Mouse (Mus musculus) brain, embryonic 18.5 days (tissue): ENCODE measurements around the gene Slc5a10.

Source experiments
- DNase-seq: peaks from one replicate; pipeline ENCODE4 v3.0.0-alpha.2; 2012; ENCODE audit warnings: low read depth, low spot score

The Slc5a10 gene

GRCm38 (mm10) chr11:61705581-61705980 lies 15.0 kb downstream of the Slc5a10 start:
- DNase-seq, result no peak

GRCm38 (mm10) chr11:61702494-61702893 lies 18.1 kb downstream of the Slc5a10 start:
- DNase-seq, result no peak

GRCm38 (mm10) chr11:61701696-61702095 lies 18.9 kb downstream of the Slc5a10 start:
- DNase-seq, result no peak

DNA sequence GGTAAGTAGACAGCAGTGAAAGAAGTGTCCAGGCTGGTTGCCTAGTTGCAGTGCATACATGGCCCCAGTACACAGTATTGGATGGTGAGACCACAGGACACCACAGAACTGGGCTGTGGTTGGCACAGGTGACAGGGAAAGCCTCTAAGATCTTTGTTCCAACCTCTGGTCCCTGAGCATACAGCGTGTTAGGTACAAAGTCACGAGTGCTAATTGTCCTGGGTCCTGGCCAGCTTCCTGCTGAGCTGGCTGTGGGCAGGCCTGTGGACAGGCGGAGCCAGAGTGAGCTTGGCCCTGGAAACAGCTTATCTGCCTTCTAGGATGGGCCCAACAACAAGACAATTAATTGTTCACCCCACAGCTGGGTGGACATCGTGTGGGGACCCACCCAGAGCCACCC lies 20.7 kb downstream of the Slc5a10 start:
- DNase-seq, result no peak

DNA sequence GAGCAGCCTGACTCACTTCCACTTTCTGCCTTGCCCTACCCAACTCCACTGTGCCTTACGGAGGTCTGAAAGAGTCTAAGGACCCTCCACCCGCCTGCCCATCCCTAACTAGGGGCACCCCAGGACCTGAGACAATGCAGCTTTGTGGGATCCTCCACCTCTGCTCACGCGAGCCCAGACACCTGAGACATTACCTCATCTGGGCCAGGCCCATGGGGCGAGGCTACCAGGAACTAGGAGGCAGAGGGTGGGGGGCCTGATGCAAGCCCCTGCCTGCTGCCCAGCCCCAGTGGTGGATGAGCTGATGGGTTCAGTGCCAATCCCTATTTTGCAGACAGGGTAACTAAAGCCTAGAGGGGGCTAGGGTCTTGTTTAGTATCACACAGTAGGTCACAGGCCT lies 21.2 kb downstream of the Slc5a10 start:
- DNase-seq, result no peak

- no peak for DNase-seq
Measured at GRCm38 (mm10) chr11:61698852-61699251, 21.8 kb downstream of the Slc5a10 start.

- no peak for DNase-seq
Measured at GRCm38 (mm10) chr11:61692996-61693395, 27.6 kb downstream of the Slc5a10 start.

GRCm38 (mm10) chr11:61687595-61687994 lies 33.0 kb downstream of the Slc5a10 start:
- no peak for DNase-seq

DNA sequence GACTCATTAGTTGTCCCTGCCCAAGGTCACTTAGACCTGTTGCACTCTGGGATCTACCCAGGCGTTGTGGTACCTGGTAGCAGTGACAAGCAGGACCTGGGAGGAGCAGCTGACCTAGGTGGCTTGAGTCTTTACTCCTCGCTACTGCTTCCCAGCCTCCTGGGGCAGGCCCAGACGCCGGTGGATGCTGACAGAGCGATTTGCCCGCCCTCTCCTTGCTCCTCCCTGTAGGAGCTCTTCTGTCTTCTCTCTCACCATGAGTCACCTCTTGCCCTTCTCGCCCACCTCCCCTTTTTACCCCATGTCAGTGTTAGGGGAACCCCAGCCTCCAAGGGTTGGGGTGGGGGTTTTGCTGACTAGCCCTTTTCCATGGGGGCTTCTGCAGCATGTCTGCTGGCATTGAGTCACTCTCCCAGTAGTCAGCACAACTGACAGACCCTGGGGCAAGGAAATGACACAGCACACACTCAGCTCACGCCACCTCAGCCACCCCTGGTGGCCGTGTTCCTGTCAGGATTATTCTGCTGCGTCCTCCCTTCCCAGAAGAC lies 33.6 kb downstream of the Slc5a10 start:
- DNase-seq, result no peak

DNA sequence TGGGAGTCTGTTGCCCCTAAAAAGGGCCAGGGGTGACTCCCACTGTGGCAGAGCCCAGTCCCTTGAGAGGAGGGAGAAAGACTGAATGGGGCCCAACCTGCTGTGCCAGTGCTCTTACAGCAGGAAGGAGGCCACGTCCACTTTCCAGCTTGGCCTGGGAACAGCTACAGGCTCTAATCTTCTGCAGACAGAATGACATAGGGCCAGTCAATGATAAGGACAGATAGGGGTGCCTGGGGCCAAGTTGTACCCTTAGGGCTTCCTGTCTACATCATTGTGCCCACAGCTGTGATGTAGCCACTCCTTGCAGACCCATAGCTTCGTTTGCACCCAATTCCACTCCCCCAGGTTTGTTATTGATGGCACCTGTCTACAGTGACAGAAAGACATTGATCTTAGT lies 34.5 kb downstream of the Slc5a10 start:
- DNase-seq, result no peak

DNA sequence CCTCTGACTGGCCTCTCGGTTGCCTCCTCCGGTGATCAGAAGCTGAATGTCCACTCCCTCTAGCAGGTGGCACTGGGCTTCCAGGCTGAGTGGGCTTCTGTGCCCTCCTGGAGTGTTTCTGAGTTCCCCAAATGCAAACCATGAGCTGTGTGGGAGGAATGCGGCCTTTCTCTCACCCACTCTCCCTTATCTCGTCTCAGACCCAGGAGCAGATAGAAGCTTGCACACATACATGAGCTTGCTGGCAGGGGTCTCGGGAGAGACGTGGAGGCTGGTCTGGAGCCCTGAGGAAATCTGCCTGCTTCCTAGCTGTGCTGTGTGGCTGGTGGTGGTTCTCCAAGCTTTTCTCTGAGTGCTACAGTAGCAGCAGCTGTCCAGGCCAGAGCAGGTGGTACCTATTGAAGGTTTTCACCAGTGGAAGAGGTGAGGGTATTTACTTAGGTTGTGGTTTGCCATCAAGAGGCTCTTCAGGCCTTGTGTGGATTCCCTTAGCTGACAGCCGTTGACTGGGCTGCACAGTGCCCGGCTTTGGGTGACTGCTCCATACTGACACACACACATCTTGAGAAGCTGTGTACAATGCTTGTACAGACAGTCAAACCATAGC lies 35.4 kb downstream of the Slc5a10 start:
- DNase-seq, result no peak

DNA sequence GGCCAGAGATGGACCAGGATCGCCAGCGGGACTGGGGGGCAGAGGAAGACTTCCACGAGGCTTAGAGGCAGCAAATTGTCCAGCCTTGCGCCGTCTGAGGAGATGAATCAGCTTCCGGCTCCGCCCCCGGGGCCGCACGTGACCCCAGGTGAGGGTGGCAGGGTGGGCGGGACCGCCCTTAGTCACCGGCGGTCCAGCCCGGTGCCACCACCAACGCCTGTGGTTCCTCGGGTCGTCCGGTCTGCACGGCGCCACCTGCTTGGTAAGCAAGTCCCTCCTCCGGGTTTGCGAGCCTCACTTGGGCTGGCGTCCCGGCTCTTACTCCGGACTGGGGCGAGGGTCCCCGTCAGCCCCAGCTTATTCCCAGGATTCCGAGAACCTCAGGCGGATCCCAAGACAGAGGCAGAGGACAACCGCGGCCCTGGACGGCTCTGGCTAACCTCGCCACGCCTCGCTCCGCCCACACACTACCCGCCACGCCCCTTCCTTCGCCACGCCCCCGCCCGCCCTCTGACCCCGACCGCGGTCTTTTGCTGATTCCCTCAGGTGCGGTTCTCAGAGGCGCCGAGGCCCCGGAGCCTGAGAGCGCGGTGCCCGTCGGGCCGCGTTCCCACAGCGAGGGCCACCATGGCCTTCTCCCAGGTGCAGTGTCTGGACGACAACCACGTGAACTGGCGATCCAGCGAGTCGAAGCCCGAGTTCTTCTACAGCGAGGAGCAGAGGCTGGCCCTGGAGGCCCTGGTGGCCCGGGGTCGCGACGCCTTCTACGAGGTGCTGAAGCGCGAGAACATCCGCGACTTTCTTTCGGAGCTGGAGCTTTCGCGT lies 36.5 kb downstream of the Slc5a10 start, which contains the start of gene Fam83g:
Gene Fam83g (plus strand): TSS at position 185 of the 825 bp plus-strand sequence.
- DNase-seq, result no peak

- no peak for DNase-seq
Measured at GRCm38 (mm10) chr11:61679091-61679866, 41.3 kb downstream of the Slc5a10 start.

GRCm38 (mm10) chr11:61677709-61678108 lies 42.9 kb downstream of the Slc5a10 start:
- no peak for DNase-seq

GRCm38 (mm10) chr11:61676216-61676854 lies 44.3 kb downstream of the Slc5a10 start:
- no peak for DNase-seq

- no peak for DNase-seq
Measured at GRCm38 (mm10) chr11:61675332-61675731, 45.3 kb downstream of the Slc5a10 start.

DNA sequence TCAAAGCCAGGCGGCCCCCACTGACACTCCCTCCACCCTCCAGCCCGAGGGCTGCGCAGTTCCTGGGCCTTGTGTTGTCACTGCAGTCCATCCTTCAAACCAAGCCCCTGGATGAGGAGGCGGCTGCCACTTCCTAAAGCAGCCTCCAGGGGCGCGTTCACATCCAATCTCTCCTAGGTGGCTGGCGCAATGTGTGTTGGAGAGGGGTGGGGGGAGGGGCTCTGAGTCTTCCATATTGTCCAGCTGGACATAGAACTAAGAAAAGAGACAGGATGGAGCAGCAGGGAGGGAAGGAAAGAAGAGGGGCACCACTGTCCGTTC lies 45.8 kb downstream of the Slc5a10 start:
- no peak for DNase-seq

DNA sequence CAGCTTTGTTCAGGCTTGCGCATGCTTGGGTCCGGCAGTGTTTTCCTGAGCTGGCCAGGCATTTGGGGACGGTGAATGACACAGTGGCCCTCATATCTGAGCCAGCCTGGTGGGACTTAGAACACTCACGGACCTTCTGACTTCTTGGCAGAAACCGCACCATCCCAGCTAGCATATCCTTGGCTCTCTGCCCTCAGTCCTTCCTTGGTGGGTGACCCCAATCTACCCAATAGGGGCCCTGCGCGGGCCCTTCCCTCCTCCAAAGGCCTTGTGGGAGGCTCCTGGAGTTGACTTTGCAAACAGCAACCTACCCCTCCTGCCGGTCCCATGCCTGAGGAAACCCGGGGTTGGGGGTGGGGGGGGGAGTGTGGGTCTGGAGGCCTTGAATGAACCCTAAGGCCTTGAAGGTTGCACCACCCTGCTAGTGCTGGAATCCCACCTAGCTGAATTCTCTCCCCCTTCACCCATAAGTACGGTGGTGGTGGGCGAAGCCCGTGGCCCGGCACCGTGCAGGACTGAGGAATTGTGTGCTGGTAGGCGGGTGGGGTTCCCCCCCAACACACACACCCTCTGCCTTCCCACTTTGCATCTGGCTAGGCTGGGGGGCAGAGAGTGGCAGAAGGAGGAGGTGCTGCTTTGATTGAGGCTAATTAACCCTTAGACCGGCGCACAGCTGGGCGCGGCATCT lies 46.3 kb downstream of the Slc5a10 start:
- DNase-seq, result no peak

GRCm38 (mm10) chr11:61673686-61674085 lies 46.9 kb downstream of the Slc5a10 start:
- DNase-seq, result no peak

DNA sequence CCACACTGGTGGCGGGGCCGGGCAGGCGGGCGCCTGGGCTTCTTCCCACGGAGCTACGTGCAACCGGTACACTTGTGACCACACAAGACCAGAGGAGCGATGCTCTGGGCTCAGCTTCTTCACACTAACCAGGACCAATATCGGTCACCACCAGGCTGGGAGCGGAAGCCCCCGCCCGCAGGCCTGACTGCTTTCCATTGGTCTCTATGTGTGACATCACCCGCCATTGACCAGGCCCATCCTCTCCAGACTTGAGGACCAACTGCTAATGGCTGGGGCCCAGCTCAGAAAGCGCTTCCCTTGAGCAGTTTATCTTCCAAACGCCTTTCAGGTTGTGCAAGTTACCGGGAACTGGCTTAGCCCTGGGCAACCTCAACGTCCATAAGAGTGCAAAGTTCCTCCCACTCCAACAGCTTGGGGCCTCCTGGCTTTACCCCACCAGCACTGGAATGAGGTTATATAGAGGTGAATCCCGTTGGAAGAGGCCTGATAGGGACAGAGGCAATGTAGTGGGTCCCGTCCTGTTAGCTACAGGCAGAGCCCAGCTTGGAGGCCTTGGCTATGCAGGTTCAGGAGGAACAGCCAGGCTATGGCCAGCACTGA lies 48.7 kb downstream of the Slc5a10 start:
- DNase-seq, result no peak
